Mouse (Mus musculus) thymus, postnatal 25 days (tissue): ENCODE data around the gene Cops3.
"Not testable (repeated sequence)": the region's sequence is repeated elsewhere in the genome, so short reads cannot be mapped to it uniquely, and the experiment has no call there.

Experiments
- DNase-seq: peaks from one replicate; pipeline ENCODE4 v3.0.0; 2022

Gene Cops3

DNA sequence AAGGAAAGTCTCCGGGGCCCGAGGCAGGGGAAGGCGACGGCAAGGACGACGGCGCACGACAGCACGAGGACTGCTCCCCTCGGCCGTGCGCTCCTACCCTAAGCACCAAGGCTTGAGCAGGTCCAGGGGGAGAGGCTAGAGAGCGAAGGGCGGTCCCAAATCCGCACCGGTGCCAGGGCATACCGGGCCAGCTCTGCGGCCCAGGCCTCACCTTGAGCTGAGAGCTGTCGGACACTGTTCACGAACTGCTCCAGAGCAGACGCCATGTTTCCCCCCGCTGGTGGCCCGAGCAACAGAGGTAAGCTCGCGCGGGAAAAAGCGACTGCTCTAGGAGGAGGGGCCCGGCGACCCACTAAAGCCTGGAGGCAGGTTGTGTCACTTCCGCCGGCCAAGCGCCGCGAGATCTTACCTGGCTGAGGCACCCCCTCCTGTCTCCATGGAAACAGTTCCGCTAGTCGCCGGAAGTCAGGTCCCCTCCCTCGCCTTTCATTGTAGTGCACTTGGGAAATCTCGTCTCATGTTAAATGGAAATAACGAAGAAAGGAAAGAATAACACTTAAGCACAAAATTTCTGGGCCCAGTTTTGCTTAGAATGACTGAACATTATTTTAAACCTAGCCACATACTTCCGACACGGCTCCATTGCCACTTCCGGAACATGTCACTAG lies at the start of gene Cops3:
Gene Cops3, minus strand, starts transcription at position 380 of the 668 bp plus-strand sequence.
- peak; percentile 93 for DNase-seq

DNA sequence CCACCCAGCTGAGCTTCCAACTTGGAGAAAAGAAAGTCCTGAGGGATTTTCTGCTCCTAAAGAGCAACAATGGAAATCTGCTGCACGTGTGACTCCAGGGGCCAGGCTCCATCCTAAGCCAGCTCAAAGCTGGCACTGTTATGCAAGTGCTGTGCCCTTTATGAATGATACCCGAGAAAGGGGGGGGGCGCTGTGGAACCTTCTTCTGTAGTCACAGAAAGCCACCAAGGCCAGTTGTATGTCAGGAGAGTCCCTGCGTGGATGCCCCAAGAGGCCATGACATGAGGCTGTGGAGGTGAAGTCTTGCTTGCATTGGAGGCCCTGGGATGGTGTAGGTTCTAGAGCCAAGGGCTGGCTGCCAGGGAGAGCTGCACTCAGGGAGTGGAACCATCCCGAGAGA lies 48.5 kb upstream of the Cops3 start:
- DNase-seq, result no peak

DNA sequence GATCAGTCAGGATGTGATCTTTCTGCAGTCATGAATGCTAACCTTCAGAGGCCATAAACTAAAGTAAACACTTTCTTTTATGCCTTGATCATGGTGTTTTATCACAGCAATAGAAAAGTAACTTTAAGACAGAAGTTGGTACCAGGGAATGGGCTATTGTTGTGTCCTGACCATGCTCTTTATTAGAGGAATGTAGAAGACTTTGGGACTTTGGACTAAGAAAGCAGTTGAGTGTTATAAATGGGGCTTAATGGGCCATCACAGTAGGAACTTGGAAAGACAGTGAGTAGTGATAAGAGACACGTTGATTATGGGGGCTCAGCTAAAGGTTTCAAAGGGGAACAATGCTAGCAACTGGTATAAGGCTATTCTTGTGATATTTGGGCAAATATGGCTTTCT lies 47.3 kb upstream of the Cops3 start:
- no peak for DNase-seq

GRCm38 (mm10) chr11:59885217-59885986 lies 45.8 kb upstream of the Cops3 start:
- peak; percentile 46 for DNase-seq

GRCm38 (mm10) chr11:59880031-59880430 lies 40.4 kb upstream of the Cops3 start:
- peak; percentile 57 for DNase-seq

- no peak for DNase-seq
Measured at GRCm38 (mm10) chr11:59872124-59872523, 32.5 kb upstream of the Cops3 start.

DNA sequence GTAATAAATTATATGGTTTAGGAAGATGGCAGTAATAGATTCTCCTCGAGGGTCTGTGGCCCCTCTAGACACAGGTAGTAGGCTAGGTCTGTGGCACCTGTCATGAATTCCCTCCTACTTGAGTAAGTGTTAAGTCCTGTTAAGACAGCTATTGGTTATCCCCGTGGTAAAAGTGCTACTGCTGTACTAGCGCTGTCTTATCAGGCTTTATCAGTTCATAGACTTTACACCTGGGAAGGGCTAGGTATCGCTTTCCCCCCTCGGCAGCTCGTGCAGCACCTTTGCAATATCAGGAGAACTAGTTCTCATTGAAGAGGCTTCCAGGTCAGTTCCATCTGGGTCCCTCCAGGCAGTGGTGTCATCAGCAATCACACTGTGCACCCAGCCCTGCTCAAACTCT lies 24.7 kb upstream of the Cops3 start:
- DNase-seq, result no peak

- no peak for DNase-seq
Measured at GRCm38 (mm10) chr11:59860467-59860866, 20.8 kb upstream of the Cops3 start.

GRCm38 (mm10) chr11:59852865-59853264 lies 13.2 kb upstream of the Cops3 start:
- no peak for DNase-seq

DNA sequence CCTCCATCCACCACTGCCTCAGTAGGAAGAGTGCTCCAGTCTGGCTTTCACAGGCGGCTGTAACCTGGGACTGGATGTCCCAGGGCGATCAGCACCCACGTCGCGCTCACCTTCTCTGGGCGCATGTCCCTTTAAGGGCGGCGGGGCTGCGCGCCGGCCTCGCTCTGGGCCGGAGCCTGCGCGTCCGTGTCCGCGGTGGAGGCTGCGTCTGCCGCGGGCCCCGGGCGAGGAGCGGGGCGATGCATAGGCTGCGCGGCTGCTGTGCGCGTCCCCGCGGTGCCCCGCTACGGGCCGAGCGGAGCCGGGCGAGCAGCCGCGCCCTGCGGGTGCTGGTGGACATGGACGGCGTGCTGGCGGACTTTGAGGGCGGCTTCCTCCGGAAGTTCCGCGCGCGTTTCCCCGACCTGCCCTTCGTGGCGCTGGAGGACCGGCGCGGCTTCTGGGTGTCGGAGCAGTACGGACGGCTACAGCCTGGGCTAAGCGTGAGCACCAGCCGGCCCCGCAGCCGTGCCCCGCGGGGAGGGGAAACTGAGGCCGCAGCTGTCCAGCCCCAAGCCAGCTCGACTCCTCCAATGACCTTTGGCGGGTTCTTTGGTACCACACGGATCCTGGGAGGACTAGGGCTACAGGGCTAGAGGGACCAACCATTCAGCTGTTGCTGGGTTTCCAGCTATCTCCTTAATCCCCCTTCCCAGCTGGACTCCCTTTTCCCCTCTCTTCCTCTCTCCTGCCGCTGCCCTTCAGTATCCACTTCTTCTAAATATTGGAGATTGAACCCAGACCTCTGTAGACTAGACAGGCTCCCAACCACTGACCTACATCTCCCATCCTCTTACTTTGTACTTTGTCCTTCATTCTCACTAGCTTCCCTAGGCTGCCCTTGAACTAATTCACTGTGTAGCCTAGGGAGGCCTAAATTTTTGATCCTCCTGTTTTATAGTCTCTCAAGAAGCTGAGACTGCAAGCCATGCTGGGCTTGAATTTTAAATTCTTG lies 8.6 kb upstream of the Cops3 start:
- peak; percentile 67 for DNase-seq

DNA sequence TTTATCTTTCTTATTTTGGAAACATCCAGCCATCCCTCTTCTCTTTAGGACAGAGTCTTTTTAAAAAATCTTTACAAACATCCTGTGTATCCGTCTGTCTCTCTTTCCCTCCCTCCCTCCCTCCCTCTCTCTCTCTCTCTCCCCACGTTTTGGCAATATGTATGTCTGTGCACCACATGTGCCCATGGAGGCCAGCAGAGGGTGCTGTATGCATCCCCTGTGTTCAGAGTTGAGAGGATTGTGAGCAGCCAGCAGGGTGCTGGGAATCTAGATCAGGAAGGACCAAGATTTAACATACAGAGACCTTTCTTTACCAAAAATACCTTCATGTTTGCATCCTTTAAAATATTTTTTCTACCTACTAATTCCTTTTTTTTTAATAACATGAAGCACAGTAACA lies 7.5 kb upstream of the Cops3 start:
- DNase-seq, result peak; percentile 65

DNA sequence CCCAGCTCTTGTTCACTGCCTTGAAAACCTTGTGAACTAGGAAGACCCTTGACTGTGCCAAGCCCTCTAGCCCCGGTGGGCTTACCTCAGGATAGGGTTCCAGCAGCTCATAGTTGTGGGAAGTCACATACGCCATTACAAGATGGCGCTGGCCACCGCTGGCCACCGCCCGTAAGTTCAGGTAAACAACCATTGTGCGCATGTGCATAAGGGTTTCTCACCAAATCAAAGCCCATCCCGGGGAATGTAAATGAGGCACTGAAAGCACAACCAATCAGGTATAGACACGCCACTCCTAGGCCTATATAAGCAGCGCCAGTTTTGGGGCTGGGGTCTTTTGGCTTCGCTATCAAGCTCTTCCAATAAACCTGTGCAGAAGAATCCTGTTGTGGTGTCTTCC lies 6.7 kb upstream of the Cops3 start:
- DNase-seq, result no peak

GRCm38 (mm10) chr11:59839008-59839458 lies 605 bp downstream of the Cops3 start, which contains the start of gene Nt5m:
Gene Nt5m (plus strand): TSS chr11:59839447.
- peak; percentile 95 for DNase-seq

DNA sequence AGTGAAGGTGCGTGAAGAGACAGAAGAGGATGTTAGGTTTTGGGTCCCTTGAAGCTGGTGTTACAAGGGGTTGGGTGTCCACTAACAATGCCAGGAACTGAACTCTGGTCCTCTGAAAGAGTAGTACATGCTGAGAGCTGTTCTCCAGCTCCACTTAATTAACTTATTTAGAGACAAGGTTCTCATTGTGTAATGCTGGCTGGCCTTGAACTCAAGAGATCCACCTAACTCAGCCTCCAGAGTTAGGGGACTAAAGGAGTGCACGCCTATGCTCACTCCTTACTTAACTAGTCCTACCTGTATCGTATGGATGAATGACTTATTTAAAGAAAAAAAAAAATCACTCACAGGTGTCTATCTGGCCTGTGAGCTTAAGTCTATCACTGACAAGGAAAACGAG lies 1.2 kb downstream of the Cops3 start:
- DNase-seq, result no peak

GRCm38 (mm10) chr11:59837789-59838188 lies 1.8 kb downstream of the Cops3 start:
- not testable (repeated sequence) for DNase-seq

- DNase-seq, result no peak
Measured at GRCm38 (mm10) chr11:59821625-59822024, 18.0 kb downstream of the Cops3 start.

GRCm38 (mm10) chr11:59817916-59818315 lies 21.7 kb downstream of the Cops3 start:
- DNase-seq, result no peak

- DNase-seq, result no peak
Measured at GRCm38 (mm10) chr11:59815482-59816065, 24.1 kb downstream of the Cops3 start.

DNA sequence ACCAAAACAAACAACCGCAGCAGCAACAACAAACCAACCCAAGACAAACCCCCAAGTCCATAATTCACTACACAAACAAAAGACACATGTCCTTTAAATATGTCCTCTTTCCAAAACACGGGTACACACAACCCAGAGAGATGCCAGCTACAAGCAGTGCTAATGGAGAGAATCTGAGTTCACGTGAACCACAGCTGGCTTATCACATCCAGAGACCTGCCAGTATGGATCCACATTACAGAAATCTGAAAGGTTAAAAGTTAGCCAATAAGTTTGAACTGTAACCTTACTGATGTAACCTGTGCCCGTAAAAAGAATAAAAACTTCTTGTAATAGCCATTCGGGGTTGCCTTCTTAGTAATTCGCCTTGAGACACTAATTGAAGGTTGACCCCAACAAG lies 24.7 kb downstream of the Cops3 start:
- DNase-seq, result no peak

GRCm38 (mm10) chr11:59814311-59814710 lies 25.3 kb downstream of the Cops3 start:
- DNase-seq, result no peak

GRCm38 (mm10) chr11:59813276-59813675 lies 26.4 kb downstream of the Cops3 start:
- DNase-seq, result no peak

GRCm38 (mm10) chr11:59811211-59811610 lies 28.4 kb downstream of the Cops3 start:
- DNase-seq, result no peak
